Mouse (Mus musculus) liver, embryonic 14.5 days (tissue): ENCODE results near the gene Capzb.

Source experiments
- CTCF ChIP-seq: IDR thresholded peaks from 2 replicates; pipeline ENCODE4 v1.5.1; 2016; ENCODE audit warnings: antibody characterized with exemption, low read depth, control low read depth
- EP300 ChIP-seq: IDR thresholded peaks from 2 replicates; pipeline ENCODE4 v1.6.1; 2016; ENCODE audit warnings: antibody characterized with exemption, low read depth

DNA sequence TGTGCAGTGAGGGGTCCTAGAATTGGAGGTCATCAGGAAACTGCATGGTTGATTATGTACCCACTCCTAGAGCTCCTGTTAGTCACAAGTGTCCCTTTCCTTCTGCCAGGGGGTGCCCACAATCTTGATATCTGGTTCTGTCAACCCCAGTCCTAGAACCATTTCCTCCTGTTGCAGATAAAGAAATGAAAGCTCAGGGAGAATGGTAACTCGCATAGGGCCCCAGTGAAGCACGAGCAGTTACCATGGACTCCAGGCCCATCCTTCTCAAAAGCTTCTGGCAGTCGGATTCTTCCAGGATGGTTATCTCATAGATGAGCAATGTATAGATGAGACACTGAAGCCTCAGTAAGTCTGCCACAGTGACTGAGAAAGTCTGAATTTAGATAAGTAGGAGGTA lies 8.2 kb downstream of the Capzb start:
- no peak for TF ChIP-seq CTCF
- TF ChIP-seq EP300, result no peak
